In the genomic region with DNA sequence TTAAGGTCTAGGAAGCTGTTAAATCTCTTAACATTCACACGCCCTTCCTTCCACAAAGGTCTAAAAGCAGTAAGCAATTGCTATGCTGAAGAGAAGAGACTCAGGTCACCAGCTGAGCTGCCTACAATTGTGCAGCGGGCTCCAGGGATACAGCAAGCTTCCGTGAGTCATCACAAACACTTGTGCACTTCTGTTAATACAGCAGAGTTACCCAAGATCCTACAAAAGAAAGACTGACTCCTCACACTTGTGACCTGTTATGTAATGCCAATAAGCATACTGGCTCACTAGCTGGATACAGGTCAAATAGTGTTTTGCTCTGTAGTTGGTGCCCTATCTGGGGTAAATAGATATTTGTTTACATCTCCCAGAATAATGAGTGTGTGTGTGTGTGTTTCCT, we compare ENCODE assay signal across 14 mouse cellular contexts.
"Had no signal": no experiment of that assay in that cellular context is flagged by ENCODE, and none has a peak within 500 bp of the region (broad histone marks: within the 10 kb centered on the region; RNA-seq: fewer than 3 reads in every experiment).

No protein-coding gene starts in this region.

- H3K4me3 ChIP-seq: liver, embryonic 13.5 days; midbrain, embryonic 12.5 days; midbrain, embryonic 15.5 days; neural tube, embryonic 13.5 days; stomach, embryonic 15.5 days had no signal

- H3K4me2 ChIP-seq: liver, embryonic 13.5 days; midbrain, embryonic 12.5 days; midbrain, embryonic 15.5 days; neural tube, embryonic 13.5 days; stomach, embryonic 15.5 days had no signal

- H3K27me3 ChIP-seq: liver, embryonic 13.5 days; midbrain, embryonic 12.5 days; midbrain, embryonic 15.5 days; neural tube, embryonic 13.5 days; stomach, embryonic 15.5 days had no signal

- H3K36me3 ChIP-seq: liver, embryonic 13.5 days; midbrain, embryonic 12.5 days; midbrain, embryonic 15.5 days; neural tube, embryonic 13.5 days; stomach, embryonic 15.5 days had no signal

- DNase-seq: kidney, adult 18-20 months; kidney, adult 9 months; kidney, postnatal 14 days; kidney, postnatal 4 days; liver, embryonic 13.5 days; lung, adult 2 months; retina, postnatal 1 day; right cerebral cortex, postnatal 25 days; spleen, adult 18-20 months; thymus, postnatal 36 days had no signal

- ATAC-seq: midbrain, embryonic 15.5 days had no signal
